Mouse (Mus musculus): Measurements from ENCODE around the gene Alpl.

The Alpl gene

DNA sequence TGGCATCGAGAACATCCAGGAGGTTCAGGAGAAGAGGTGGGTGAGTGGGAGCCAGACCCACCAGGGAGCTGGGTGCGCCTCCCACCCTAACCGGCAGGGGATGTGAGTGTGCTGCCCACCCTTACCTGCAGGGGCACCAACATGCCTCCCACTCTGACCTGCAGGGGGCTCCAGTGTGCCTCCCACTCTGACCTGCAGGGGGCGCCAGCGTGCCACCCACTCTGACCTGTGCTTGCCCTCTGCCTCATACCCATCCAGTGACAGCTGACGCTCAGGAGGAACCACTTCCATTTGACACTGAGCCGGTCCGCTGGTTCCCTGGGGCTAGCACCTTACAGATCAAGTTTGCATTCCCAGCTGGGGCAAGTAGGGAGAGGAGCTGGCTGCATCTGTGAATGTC is 71.4 kb downstream of the Alpl start:
- in situ Hi-C loops (cut with MboI; ENCODE audit: unreplicated experiment in 2 of 2) = loop anchor here (5.0 to 25.0 kb wide), 2 partner anchors 223 to 637 kb away; no protein-coding TSS in a partner anchor

DNA sequence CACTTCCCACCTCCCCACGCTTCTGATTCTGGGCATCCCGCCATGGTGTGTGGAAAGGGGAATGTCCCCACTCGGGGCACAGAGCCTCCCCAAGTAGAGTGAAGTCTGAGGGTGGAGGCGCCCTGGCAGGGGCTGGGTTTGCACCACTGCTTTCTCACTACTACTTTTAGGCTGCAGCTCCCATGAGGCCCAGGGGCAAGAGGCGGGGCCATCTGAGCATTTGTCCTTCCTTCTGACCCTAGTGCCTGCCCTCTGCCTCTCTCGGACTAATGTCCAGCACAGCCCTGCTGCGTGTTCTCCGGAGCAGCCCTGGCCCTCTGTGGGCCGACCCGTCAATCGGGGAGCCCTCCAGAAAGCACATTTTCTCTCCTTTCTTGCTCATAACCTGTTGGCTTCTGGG is 72.0 kb downstream of the Alpl start:
- in situ Hi-C loops (cut with MboI; ENCODE audit: unreplicated experiment in 2 of 2) = loop anchor here in 1 of 2 experiments (25.0 kb wide), 1 partner anchor 637 kb away; no protein-coding TSS in a partner anchor

DNA sequence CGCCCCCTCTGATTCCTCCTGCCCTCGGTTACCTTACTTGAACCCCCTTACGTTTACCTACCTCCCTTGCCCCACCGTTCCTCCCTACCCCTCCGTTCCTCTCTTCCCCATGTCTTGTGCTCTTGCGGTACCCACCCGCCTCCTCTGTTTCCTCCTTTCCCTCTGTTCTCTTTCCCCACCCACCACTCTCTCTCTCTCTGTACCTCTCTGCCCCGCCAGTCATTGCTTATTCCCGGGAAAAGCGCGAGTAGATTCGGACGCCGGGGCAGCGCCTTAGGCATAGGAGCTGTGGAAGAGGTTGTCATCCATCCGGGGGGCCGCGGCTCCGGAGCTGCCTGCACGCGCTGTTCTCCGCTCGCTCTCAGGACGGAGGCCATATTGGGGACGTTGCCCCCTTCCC is 72.7 kb downstream of the Alpl start:
- in situ Hi-C loops (cut with MboI; ENCODE audit: unreplicated experiment in 2 of 2) = loop anchor here in 1 of 2 experiments (25.0 kb wide), 1 partner anchor 636 kb away; no protein-coding TSS in a partner anchor

DNA sequence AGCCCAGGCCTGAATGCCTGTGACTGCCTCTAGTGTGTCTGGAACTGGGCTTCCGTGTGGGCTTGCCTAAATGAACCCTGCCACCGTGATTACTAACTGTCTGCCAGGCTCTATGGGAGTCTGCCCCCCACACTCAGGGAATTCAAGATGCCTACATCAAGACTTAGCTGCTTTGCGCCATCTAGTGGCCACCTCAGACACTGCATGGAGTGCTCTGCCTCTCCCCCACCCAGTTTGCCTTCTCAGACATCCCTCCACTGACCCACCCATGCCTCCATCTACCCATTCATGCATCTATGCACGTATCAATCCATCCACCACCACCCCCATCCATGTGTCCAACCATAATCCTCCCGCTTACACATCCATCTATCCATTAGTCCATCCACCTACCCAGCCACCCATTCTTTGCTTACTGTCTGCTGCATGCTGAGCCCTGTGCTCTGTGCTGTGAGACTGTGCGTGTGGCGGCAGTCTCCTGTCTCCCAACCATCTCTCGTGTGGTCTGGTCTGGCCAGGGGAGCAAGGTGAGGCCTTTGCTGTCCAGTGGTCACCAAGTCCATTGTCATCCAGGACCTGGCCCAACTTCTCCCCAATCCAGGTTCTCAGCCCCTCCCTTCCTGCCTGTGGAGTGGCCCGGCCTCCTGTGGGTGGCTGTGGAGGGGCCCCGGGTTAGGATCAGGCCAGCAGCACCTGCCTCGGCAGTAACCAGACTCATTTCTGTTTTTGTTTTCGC is 73.3 kb downstream of the Alpl start:
- in situ Hi-C loops (cut with MboI; ENCODE audit: unreplicated experiment in 2 of 2) = loop anchor here in 1 of 2 experiments (25.0 kb wide), 1 partner anchor 636 kb away; no protein-coding TSS in a partner anchor

DNA sequence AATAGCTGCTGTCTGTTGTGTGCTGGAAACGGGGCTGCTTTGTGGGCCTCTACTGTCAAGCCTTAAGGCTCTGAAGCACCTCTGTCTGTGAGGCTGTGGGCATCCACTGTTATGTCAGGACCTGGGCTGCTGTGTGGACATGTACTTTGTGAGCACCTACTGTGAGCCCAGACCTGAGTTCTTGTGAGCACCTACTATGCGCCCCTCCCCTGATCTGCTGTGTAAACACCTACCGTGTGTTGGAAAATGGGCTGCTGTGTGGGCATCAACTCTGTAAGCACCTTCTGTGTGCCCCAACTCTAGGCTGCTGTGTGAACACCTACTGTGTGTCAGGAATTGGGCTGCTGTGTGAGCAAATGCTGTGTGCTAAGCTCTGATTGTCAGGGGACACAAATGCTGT is 74.0 kb downstream of the Alpl start:
- in situ Hi-C loops (cut with MboI; ENCODE audit: unreplicated experiment in 2 of 2) = loop anchor here in 1 of 2 experiments (25.0 kb wide), 1 partner anchor 635 kb away; no protein-coding TSS in a partner anchor

DNA sequence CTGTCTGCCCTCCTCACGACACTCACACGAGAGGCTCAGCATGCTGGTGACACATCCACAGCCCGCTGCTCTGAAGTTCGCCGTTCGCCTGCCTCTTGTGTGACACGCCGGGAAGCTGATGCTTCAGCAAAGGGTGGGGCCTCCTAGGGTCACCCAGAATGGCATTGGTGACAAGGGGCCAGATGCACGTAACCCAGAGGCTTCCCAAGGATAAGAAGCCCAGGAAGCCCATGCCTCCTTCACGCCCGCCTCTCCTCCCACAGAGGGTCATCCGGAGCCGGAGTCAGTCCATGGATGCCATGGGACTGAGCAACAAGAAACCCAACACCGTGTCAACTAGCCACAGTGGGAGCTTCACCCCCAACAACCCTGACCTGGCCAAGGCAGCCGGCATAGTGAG is 74.6 kb downstream of the Alpl start:
- in situ Hi-C loops (cut with MboI; ENCODE audit: unreplicated experiment in 2 of 2) = loop anchor here in 1 of 2 experiments (25.0 kb wide), 1 partner anchor 634 kb away; no protein-coding TSS in a partner anchor

DNA sequence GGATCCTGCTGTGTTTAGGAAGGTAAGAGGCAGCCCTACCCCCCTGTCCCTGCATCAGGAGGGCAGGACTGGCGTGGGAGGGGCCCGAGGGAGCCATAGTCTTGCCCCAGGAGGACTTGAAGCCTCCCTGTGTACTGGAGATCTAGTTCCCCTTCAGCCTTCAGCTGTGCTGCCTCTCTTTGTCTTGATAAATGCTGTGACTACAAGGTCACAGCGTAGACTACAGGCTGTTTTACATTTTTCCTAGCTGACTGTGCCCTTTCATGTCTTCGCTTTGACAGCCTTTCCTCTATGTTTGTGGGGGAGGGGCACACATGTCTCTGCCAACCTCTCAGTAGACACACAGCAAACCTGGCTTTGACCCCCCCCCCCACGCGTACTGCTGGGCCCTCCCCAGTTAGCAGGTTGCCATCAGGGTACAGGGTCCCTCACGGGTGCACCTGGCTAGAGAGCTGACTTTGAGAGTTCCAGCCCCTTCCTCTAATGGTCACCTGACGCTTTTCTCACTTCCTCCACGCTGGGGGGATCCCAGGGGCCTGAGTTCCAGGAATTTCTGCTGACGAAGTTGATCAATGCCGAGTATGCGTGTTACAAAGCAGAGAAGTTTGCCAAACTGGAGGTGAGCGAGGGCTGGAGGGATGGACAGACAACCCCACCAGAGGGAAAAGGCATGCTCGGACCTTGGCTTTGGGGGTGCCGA is 76.7 kb downstream of the Alpl start:
- in situ Hi-C loops (cut with MboI; ENCODE audit: unreplicated experiment in 2 of 2) = loop anchor here (5.0 to 25.0 kb wide), 3 partner anchors 37 to 632 kb away; no protein-coding TSS in a partner anchor

DNA sequence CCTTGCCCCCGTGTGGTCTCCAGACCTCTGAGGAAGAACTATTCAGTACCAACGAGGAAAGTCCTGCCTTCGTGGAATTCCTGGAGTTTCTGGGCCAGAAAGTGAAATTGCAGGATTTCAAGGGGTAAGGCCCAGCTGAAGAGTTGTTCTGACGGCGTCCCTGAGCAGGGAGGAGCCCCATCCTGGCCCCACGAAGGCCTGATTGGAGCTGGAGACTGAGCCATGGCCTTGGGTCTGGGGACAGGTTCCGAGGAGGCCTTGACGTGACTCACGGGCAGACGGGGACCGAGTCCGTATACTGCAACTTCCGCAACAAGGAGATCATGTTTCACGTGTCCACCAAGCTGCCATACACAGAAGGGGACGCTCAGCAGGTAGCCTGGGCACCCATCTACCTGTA is 78.5 kb downstream of the Alpl start:
- in situ Hi-C loops (cut with MboI; ENCODE audit: unreplicated experiment in 2 of 2) = loop anchor here (5.0 to 25.0 kb wide), 3 partner anchors 35 to 630 kb away; no protein-coding TSS in a partner anchor

DNA sequence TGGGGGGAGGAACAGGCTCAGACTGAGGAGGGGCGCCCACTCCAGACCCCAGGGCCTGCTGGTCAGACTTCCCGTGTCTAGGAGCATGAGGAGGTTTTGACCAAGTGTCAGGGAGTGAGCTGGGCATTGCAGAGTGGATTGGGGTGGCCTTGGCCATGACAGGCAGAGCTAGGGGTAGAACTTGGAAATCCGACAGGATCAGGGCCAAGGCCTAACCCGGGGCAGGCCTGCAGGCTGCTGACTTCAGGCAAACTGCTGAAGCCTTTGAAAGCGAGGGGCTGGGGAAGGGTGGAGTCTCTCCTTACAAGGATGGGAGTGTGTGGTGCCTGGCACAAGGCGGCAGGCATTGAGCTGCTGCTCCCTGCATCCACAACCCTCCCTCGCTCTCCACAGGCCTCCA is 79.2 kb downstream of the Alpl start:
- in situ Hi-C loops (cut with MboI; ENCODE audit: unreplicated experiment in 2 of 2) = loop anchor here (5.0 to 25.0 kb wide), 3 partner anchors 35 to 630 kb away; no protein-coding TSS in a partner anchor

DNA sequence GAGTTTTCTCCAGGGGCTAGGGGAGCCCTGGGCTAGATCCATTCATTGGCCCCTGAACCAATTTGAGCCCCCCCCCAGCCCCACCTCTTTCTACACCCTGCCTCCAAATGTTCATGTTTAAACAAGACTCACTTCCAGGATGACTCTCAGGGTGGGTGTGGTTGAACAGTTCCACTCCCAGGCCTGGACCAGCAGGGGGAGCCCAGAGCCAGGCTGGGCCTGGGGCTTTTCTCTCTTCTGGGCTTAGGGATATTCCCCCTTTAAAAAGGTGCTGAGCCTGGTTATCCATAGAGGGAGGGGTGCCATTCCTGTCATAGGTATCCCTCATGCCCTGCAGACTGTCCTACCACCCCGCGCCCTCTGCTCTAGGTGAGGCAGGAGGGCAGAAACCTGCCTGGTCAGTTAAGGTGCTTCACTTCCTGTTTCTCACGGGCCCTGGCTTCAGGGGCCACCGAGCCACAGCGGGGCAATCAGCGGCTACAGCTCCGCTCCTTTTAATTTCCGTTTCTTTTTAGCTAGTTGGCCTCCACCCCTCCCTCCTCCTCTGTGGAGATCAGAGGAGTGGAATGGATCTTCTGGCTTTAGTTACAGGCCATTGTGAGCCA is 82.1 kb downstream of the Alpl start:
- in situ Hi-C loops (cut with MboI; ENCODE audit: unreplicated experiment in 2 of 2) = loop anchor here in 1 of 2 experiments (25.0 kb wide), 1 partner anchor 627 kb away; no protein-coding TSS in a partner anchor

DNA sequence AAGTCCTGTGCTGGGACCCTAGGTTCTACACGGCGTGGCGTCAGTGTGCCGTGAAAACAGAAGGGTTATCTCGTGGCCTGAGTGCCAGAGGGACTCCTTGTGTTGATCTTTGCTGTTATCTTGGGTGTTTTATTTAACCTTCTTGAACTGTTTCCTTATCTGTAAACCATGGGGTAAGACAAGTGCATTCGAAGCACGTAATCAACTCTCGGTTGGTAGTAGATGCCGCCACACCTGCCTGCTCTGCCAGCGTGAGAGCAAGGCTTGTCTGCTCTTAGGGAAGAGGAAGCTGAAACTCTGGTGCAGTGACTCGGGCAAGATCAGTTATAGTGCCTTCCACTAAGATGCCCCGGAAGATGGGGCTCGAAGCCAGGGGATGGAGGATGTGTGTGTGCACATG is 83.2 kb downstream of the Alpl start:
- in situ Hi-C loops (cut with MboI; ENCODE audit: unreplicated experiment in 2 of 2) = loop anchor here in 1 of 2 experiments (25.0 kb wide), 1 partner anchor 626 kb away; no protein-coding TSS in a partner anchor

DNA sequence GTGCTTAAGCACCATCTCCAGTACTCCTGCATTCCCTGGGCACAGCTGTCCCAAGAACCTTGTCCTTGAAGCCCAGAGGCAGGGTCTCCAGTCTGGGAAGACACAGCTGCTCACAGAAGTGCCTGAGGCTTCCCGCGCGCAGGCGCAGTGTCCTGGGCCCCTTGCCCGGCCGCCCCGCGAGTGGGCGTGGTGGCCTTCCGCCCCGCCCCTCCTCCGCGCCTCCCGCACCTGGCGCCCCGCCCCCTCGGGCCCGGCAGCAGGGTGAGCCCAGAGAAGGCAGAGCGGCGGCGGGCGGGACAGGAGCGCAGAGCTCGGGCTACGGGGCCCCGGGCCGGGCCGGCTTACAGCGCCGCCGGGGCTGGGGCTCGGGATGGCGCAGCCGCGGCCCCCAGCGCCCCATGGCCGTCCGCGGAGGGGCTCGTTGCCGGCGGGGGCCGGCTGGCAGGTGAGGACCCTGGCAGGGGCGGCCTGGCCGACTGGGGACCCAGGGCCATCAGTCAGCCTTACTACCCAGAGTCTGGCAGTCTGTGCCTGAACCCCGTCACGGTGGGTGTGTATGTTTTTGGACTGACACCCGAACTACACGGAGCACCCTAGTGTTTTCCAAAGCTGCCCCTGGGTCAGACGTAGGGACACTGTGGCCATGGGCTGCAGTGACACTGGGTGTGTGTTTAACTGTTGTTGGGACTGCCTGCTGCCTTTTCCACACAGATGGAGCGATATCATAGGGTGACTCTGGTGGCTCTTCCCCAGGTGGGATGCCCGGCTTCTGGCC is 88.8 kb downstream of the Alpl start:
- in situ Hi-C loops (cut with MboI; ENCODE audit: unreplicated experiment in 2 of 2) = loop anchor here in 1 of 2 experiments (25.0 kb wide), 1 partner anchor 620 kb away; no protein-coding TSS in a partner anchor

DNA sequence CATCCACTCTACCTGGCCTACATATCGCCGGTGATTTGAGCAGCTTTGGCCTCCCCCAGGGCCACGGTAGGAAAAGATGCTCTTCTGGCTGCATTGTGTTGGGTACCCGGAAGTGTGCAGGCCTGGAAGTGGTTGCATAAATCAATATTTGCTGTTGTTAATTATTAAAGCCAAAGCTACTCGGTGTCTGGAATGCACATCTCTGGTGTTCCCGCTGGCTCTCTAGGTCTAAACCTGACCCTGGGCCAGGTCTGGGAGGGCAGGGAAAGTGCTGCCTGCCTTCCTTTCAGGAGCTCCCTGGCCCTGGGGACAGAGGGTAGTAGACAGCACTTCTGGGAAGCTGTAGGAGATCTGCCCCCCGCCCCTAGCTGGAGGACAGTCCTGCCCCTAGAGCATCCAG is 89.7 kb downstream of the Alpl start:
- in situ Hi-C loops (cut with MboI; ENCODE audit: unreplicated experiment in 2 of 2) = loop anchor here in 1 of 2 experiments (25.0 kb wide), 1 partner anchor 619 kb away; no protein-coding TSS in a partner anchor

DNA sequence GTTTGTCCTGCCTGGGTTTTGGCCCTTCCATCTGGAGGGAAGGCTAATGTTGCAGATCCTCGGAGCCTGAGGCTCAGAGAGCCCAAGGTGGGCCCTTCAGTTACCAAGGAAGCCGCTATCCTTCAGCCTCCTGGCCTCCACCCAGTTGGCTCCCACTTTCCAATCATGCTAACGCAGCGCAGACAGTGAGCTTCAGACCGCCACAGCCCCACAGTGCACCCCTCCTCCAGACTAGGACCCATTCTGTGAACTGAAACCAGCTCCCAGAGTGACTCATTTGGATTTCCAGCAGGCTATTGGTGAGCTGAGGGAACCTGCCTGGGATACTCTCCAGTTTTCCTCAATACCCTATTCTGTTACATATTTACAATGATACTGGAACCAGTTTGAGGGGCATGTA is 90.8 kb downstream of the Alpl start:
- in situ Hi-C loops (cut with MboI; ENCODE audit: unreplicated experiment in 2 of 2) = loop anchor here in 1 of 2 experiments (25.0 kb wide), 1 partner anchor 618 kb away; no protein-coding TSS in a partner anchor

DNA sequence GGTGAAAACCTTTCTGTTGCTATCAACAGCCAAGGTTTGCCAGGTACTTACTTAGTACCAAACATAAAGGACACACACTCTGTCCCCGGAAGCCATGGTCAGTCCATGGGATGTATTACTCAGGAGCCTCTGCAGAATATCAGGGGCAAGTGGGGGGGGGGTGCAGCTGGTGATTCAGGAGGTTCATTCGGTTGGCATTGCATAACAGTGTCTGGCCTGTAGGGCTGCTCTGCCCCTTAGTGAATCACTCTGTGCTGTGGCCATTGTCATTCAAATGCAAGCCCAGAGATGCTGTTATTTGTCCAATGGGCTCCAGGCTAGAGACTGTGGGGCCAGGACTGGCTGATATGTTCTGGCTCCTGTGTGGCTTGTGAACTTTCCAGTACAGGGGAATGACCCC is 91.6 kb downstream of the Alpl start:
- in situ Hi-C loops (cut with MboI; ENCODE audit: unreplicated experiment in 2 of 2) = loop anchor here in 1 of 2 experiments (25.0 kb wide), 1 partner anchor 617 kb away; no protein-coding TSS in a partner anchor

DNA sequence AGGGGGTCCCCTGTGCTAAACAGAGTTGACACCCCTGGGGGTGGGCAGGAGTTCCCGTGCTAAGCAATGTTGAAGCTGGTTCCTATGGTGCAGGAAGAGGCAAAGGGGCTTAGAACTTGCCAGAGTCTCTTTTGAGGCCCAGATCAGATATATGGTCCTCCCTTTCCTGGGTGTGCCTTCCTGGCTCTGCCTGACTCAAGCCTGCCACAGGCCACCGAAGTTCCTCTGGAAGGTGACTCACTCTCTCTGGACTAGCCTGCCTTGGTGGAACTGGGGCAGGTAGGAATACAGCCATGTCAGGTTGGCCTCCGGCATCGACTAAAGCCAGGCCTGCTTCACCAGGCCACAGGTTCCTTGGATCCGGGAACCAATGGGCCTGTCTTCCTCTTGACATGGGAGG is 93.1 kb downstream of the Alpl start:
- in situ Hi-C loops (cut with MboI; ENCODE audit: unreplicated experiment in 2 of 2) = loop anchor here in 1 of 2 experiments (25.0 kb wide), 1 partner anchor 616 kb away; no protein-coding TSS in a partner anchor

DNA sequence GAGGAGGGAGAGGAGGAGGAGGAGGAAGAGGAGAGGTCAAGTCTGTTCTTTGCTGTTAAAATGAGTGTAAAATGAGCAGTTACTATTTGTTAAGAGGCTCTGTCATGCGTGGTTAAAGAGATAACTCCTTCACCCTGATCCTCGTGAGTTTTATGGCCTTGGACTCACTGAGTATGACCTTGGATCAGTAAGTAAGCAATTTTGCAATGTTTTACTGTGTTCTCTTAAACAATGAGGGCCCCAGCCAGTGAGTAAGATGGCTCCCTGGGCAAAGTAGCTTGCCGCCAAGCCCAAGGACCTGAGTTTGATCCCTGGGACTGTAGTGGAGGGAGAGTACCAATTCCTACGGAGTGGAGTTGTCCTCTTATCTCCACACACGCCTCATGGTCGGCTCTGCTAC is 95.2 kb downstream of the Alpl start:
- in situ Hi-C loops (cut with MboI; ENCODE audit: unreplicated experiment in 2 of 2) = loop anchor here in 1 of 2 experiments (25.0 kb wide), 1 partner anchor 614 kb away; no protein-coding TSS in a partner anchor

DNA sequence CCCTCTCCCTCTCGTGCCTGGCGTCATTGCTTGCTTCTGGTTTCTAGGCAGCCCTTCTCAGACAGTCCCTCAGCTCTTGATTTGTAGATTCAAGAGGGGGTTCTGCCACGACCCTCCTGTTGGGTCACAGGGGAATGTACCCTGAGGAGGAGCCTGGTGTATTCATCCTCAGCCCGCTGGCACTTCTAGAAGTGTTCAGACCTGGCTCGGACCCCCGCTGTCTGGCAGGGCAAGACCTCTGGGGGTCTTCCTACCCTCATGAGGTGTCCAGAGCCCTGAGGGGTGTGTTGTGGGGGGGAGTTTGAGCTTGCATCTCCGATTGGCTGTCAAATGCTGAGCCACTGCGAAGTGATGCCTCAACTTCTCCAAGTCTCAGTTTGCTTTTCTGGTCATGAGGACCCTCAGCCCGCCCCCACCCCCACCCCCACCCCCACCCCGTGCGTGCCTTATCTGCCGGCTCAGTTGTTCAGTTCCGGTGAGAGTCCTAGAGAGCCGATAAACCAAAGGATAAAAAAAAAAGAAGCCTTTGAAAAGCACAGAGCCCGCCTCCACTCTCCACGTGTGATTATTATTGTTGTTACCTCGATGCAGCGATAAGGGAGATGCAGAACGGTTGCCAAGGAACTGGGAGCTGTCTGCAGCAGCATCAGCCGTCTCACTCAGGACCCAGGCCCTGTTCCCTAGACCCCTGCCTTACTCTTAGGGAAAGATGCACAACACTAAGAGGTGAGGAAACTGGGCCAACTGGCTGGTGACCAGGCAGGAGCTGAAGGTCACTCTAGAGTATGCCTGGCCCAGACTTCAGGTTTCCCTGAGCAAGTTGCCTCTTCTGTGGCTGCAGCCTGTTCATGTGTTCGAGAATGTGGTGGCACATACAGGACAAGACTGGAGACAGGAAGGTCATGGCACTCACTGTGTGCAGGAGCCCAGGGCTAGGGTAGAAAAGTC is 96.6 kb downstream of the Alpl start:
- in situ Hi-C loops (cut with MboI; ENCODE audit: unreplicated experiment in 2 of 2) = loop anchor here (25.0 kb wide), 3 partner anchors 262 to 713 kb away; partner anchors contain the start of gene Cela3b (in 1 of the 2)

All from v-Abl transformed pro-B cells (cell line).